Mouse (Mus musculus) cortical plate, adult 2 months (tissue): ENCODE results near the gene Pink1. TPM values are rescaled to one million over a fixed set of nuclear protein-coding genes. Genes with fewer than 3 reads are reported as not detected.

ENCODE experiments used
- H3K27ac ChIP-seq: fragments of 200-500 bp; 2 replicates; pipeline ENCODE4 v1.5.1; 2012; ENCODE audit warnings: low read length, control low read depth, inconsistent platforms; ENCODE audit not compliant: insufficient read depth
- H3K4me1 ChIP-seq: fragments of 200-500 bp; 2 replicates; pipeline ENCODE4 v1.6.1; 2011; ENCODE audit warnings: low read length; ENCODE audit not compliant: control insufficient read depth, insufficient read depth
- H3K4me3 ChIP-seq: fragments of 200-500 bp; 2 replicates; pipeline ENCODE4 v1.5.1; 2011; ENCODE audit warnings: mild to moderate bottlenecking, low read length, control low read depth; ENCODE audit not compliant: insufficient read depth
- CTCF ChIP-seq: fragments of 200-500 bp; IDR thresholded peaks from 2 replicates; pipeline ENCODE4 v1.5.1; 2011; ENCODE audit warnings: mild to moderate bottlenecking, control low read depth, low read length; ENCODE audit not compliant: insufficient read depth; ENCODE audit errors: extremely low read depth
- POLR2A ChIP-seq: fragments of 200-500 bp; IDR thresholded peaks from 2 replicates; pipeline ENCODE4 v1.6.1; 2011; ENCODE audit warnings: mild to moderate bottlenecking, low read length, control low read depth; ENCODE audit not compliant: insufficient read depth; ENCODE audit errors: extremely low read depth
- polyA plus RNA-seq: library from polyadenylated mRNA; depleted of rRNA; stranded (reverse); fragments of >200 nt; gene quantifications from 2 replicates; pipeline ENCODE4 v1.2.3, GENCODE M21; 2012

The Pink1 gene
- polyA plus RNA-seq, 1 experiment: 411 TPM

DNA sequence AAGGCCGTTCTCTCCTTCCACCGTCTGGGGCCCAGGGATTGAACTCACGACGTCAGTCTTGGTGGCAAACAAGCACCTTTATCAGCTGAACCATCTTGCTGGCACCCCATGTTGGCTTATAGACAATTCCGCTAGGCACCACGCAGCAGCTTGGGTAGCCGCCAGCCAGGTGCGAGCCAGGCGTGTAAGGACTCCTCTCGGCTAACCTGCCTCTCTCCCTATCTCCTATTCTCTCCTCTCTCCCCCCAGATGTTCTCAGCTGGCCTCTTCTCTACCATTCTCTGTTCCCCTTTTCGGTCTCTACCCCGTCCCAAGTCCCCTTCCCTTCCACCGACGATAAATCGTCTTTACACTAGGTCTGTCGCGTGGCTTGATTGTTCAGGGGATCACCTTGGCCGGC, 22.4 kb downstream of the Pink1 start:
- TF ChIP-seq CTCF (no peak), POLR2A (no peak)
- H3K27ac ChIP-seq: no peak overlapping the region
- peaks cover 3% of the 10 kb centered on the region for H3K4me1 ChIP-seq
- peak overlapping the region; percentile 74 for H3K4me3 ChIP-seq

- no peak overlapping the region for H3K27ac ChIP-seq
- TF ChIP-seq CTCF: no peak
- no peak for TF ChIP-seq POLR2A
Measured at GRCm38 (mm10) chr4:138303011-138303410, 23.1 kb downstream of the Pink1 start.

GRCm38 (mm10) chr4:138301271-138301780, 24.8 kb downstream of the Pink1 start:
- Histone ChIP-seq H3K4me3 (no peak overlapping the region), H3K4me1 (peaks cover 3% of the 10 kb centered on the region)
- TF ChIP-seq CTCF: no peak
- TF ChIP-seq POLR2A: no peak

More at GRCm38 (mm10) chr4:138303011-138303410, 23.1 kb downstream of the Pink1 start:
- no peak overlapping the region for H3K4me3 ChIP-seq
- peaks cover 3% of the 10 kb centered on the region for H3K4me1 ChIP-seq

GRCm38 (mm10) chr4:138293949-138294550, 32.1 kb downstream of the Pink1 start:
- TF ChIP-seq POLR2A: no peak
- Histone ChIP-seq H3K27ac (peak overlapping the region; percentile 28; the same call in 1 of the 2 replicates), H3K4me3 (no peak overlapping the region), H3K4me1 (peaks cover 4% of the 10 kb centered on the region)

More at GRCm38 (mm10) chr4:138301271-138301780, 24.8 kb downstream of the Pink1 start:
- H3K27ac ChIP-seq: no peak overlapping the region

DNA sequence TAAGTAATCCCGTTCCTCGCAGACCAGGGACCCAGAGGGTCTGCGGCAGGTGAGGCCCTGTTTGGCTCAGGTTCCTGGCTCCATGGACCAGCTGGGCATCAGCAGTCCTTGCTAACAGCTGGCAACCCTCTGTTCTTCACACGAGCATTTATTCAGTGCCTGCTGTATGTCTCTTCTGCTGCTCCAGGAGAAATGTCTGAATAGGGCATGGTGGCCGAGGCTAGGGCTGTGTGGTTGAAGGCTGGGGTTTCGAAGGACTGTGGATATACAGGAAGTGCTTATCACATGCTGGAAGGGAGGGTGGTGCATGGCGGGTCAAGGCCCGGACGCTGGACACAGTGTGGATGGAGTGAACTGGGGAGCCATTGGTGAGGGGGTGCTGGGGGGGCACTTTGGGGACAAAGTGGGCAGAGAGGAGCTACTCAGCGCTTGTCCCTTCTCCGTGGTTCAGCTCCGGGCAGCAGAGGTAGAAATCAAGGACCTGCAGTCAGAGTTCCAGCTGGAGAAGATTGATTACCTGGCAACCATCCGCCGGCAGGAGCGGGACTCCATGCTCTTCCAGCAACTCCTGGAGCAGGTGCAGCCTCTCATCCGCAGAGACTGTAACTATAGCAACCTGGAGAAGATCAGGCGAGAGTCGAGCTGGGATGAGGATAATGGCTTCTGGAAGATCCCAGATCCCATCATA, 32.7 kb downstream of the Pink1 start:
- H3K27ac ChIP-seq: no peak overlapping the region
- H3K4me1 ChIP-seq: peaks cover 4% of the 10 kb centered on the region
- TF ChIP-seq CTCF (no peak), POLR2A (no peak)
- no peak overlapping the region for H3K4me3 ChIP-seq

GRCm38 (mm10) chr4:138292028-138292427, 34.1 kb downstream of the Pink1 start:
- Histone ChIP-seq H3K4me1 (peaks cover 4% of the 10 kb centered on the region), H3K27ac (no peak overlapping the region), H3K4me3 (no peak overlapping the region)
- TF ChIP-seq CTCF: no peak
- TF ChIP-seq POLR2A: no peak

DNA sequence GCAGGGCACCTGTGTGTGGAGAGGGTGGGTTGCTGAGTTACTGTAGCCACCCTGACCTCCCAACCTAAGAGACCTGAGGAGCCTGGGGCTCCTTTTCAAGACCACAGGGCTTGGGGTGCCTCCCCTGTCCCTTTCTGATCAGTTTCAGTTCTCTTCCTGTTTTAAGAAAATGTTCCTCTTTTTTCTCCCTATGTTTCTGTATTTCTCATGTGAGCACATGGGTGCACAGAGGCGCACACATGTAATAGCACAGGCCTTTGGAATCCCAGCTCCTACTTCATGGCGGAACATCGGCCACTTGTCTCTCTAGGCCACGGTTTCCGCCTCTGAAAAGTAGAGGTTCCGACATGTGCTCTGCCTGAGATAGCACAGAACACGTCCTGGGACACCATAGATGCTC, 37.4 kb downstream of the Pink1 start:
- TF ChIP-seq CTCF (no peak), POLR2A (no peak)
- H3K4me3 ChIP-seq: no peak overlapping the region
- H3K4me1 ChIP-seq: no peaks in the 10 kb centered on the region; the same call in 1 of the 2 replicates
- H3K27ac ChIP-seq: no peak overlapping the region

GRCm38 (mm10) chr4:138286411-138286810, 39.7 kb downstream of the Pink1 start:
- TF ChIP-seq POLR2A: no peak
- TF ChIP-seq CTCF: no peak
- Histone ChIP-seq H3K27ac (no peak overlapping the region), H3K4me3 (no peak overlapping the region), H3K4me1 (no peaks in the 10 kb centered on the region; the same call in 1 of the 2 replicates)

GRCm38 (mm10) chr4:138282834-138283233, 43.3 kb downstream of the Pink1 start:
- Histone ChIP-seq H3K27ac (no peak overlapping the region), H3K4me3 (no peak overlapping the region), H3K4me1 (peaks cover 2% of the 10 kb centered on the region; the same call in 1 of the 2 replicates)
- TF ChIP-seq CTCF: peak; percentile 100
- TF ChIP-seq POLR2A: no peak

- Histone ChIP-seq H3K4me1 (peaks cover 2% of the 10 kb centered on the region; the same call in 1 of the 2 replicates), H3K27ac (no peak overlapping the region), H3K4me3 (no peak overlapping the region)
- no peak for TF ChIP-seq CTCF
- no peak for TF ChIP-seq POLR2A
Measured at GRCm38 (mm10) chr4:138278346-138278745, 47.8 kb downstream of the Pink1 start.
